Mouse (Mus musculus) kidney, adult 9 months (tissue): ENCODE measurements around the gene Lypd5.
"Not testable (repeated sequence)": the region's sequence is repeated elsewhere in the genome, so short reads cannot be mapped to it uniquely, and the experiment has no call there.

Experiments
- DNase-seq: peaks from one replicate; pipeline ENCODE4 v3.0.0; 2022

Lypd5 gene

DNA sequence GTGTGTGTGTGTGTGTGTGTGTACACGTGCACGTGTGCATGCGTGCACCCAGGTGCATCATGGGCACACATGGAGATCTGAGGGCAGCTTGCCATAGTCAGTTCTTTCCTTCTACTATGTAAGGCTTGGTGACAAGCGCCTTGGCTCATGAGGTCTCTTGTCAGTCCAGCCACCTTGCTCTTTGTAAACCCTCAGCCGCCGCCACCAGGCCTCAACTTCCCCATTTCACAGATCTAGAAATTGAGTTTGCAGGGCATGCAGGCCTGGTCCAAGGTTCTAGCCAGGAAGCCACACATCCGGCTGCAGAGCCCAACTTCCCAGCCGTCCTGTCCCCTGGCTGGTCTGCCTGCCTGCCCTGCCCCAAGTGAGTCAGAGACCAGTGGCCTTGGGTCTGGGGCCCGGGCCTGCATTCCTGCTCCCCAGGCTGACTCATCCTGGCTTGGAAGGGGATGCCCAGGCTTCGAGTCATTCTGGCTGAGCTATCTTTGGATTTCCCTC is 38.1 kb downstream of the Lypd5 start:
- DNase-seq = no peak

DNA sequence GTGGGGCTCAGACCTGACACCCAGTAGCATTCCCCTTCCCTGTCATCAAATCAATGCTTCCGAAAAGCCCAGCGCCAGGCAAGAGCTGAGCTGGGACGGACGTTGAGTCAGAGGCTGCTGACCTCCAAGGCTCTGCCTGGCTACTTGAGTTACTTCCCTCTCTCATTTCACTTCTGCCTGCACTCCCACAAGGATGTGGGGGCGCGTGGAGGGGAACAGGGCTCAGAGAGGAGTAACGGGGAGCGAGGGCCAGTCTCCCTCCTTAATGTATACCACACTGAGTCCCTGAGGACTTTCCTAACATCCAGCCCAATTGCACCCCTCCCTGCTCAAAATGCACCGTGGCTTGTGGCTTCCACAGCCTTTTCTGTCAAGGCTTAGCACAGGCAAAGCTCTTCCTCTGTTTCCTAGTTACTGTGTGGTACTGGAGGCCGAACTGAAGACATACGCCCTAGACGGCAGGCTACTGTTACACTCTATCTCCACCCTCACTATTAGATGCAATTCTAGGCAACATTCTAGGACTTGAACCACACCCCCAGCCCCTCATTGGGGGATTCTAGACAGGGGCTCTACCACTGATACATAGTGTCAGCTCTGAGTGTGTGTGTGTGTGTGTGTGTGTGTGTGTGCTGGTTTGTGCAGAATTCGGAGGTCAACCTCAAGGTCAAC is 40.7 kb downstream of the Lypd5 start:
- no peak for DNase-seq

DNA sequence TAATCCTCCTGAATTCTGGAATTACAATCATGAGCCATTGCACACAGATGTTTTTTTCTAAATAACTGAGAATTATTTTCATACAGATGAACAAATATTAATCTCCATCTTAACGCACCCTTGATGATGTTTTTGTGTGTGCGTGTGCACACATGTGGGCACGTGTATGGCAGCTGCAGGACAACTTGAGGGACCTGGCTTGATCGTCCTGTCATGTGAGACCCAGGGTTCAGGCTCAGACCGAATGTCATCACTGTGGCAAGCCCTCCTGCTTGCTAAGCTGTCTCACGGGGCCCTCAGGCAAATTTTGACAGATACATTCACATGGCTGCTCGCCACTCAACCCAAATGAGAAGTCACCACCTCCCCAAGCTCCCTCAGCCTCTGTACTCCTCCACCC is 41.5 kb downstream of the Lypd5 start:
- DNase-seq = no peak

DNA sequence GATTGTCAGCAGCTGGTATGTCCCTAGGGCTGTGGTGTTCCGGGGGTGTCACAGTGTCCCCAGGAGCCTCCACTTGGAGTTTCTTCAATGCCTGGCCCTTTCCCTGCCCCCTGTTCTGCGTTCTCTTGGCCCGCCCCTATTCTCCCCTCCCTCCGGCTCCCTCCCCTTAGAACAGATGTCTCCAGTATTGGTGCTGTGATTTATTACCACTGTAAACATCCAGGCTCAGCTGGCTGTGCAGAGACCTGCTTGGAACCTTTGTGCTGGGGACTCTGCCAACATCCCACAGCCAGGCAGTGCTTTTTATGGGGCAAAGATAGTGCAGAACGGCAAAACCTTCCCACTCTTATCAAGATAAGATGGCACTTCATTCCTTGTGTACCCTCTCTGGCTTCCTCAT is 42.1 kb downstream of the Lypd5 start:
- DNase-seq = no peak

DNA sequence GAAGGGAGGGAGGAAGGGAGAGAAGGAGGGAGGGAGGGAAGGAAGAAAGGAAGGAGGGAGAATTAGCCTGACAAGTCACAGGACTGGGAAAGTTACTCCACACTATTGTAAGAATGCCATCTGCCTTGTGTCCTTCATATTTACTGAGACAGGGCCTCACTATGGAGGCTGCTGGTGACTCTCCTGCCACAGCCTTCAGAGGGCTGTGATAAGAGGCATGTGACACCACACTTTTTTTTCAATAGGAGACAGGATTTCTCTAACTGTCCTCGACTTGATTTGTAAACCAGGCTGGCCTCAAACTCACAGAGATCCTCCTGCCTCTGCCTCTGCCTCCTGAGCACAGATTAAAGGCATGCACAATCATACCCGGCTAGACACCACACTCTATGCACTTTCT is 42.7 kb downstream of the Lypd5 start:
- no peak for DNase-seq

DNA sequence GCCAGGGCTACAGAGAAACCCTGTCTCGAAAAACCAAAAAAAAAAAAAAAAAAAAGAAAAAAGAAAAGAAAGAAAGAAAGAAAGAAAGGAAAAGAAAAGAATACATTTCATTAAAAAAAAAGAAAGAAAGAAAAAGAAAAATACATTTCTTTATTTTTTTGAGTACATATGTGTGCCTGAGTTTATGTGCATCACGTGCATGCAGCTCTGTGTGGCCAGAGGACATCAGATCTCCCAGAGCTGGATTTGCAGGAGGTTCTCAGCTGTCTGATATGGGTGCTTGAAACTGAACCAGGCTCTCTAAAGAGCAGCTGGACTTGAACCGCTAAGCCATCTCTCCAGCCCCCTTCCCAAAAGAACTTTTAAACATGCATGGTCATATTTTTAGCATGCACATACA is 45.1 kb downstream of the Lypd5 start:
- no peak for DNase-seq

DNA sequence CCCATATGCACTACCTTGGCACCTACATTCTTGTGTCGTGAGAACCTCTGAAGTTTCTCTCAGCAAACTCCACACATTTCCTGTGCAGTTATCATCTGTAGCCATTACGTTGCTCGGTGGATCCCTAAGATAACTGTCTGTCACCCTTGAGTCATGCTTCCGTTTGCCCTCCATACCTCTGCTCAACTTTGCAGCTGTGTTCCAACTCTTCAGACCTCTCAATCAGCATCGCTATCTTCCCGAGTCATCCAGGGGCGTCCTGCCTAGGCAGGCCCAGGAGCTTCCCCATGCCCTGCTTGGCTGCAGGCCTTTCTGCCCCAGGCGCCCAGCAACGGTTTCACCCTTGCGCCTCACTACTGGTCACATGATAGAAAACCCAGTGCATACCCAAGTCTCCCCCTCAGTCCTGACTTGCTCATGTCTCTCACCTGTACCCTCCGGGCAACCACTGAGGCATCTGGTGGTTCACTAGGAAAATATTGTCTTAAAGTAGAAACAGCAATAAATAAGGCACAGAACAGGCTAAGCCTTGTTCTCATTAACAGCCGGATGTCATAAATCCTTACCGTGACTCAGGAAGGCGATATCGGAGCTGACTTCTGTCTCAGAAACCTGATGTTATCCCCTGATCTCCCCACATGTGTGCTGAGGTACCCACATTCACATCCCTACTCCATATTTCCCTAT is 45.6 kb downstream of the Lypd5 start:
- no peak for DNase-seq

DNA sequence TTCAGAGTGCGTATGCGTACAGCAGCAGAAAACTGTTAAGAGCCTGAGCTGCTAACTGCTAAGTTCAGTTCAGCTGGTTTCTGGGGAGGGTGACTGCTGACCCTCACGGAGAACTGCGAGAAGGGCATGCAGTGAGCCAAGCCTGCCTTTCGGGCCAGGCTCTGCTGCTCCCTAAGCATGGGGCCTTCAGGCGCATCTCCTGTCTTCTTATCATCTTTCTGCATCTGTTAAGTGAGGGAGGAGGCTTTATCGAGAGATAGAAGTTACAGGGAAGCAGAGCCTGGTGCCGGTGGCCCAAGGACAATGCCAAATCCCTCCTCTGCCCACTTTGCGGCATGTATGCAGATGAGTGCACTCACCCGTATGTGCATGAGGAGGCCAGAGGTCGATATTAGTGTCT is 47.8 kb downstream of the Lypd5 start:
- DNase-seq = no peak

DNA sequence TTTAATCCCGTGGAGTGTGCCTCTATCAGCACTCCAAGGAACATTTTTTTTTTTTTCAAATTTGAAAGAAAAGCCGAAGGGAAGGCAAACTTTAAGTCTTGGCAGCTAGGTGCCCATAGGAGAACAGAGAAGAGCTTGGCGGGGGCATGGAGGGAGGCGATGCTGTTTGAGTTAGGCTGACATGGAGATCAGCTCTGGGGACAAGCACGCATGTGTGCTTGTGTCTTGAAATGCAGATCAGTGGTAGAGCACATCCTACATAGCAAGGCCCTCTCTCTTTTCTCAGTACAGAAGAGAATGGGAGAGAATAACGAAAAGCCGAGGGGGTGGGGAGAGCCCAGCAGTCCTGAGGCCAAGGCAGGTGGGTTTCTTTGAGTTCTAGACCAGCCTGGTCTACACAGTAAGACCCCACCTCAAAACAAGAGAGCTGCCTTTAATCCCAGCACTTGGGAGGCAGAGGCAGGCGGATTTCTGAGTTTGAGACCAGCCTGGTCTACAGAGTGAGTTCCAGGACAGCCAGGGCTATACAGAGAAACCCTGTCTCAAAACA is 49.4 kb downstream of the Lypd5 start:
- no peak for DNase-seq

DNA sequence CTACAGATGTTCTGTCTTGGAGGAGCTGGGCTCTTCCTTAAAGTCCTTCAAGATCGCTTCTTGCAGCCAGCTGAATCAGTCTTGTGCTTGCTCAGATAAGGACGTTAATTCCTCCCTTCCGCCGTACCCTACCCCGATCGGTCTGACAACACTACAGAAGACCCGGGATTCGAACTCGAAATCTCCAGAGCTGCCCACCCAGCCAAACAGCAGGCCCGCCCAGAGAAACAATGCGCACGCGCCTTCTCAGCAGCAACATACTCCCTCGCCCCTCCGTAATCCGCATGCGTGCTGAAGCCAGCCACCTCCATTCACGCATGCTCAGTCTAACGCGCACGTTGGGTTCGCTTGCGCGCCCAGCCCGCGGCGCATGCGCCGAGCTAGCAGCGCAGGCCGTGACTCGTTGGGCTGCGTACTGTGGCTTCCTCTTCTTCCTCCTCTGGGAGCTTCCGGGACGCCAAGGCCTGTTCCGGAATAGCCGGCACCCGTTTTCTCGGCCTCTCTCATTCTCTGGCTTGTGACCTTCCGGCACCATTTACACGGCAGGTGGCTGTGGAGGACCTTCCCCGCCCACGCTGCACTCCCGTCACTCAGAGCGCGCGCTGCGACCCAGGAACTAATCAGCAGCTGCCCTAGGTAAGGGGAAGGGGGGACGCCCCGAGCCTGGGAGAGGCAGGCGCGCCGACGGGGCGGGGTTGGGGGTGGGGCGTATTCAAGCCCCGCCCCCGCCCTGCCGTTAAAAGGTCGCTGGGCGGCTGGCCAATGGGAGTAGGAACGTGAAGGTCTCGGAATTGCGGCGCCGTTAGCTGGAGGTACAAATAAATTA is 50.5 kb downstream of the Lypd5 start, which contains the start of gene Smg9:
Smg9 (plus strand) TSS at position 364 of the 826 bp plus-strand sequence.
- DNase-seq = peak; percentile 98

DNA sequence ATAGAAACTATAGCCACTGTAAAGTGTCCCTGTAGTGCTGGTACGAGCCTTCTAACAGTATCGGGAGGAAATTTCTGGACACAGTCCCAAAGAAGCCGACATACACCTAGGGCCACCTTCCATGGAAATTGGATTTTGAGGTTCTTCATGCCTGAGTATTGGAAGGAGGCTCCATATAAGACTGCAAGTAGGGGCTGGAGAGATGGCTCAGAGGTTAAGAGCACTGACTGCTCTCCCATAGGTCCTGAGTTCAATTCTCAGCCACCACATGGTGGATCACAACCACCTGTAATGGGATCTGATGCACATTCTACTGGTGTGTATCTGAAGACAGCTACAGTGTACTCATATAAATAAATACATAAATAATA is 51.1 kb downstream of the Lypd5 start:
- DNase-seq = no peak

DNA sequence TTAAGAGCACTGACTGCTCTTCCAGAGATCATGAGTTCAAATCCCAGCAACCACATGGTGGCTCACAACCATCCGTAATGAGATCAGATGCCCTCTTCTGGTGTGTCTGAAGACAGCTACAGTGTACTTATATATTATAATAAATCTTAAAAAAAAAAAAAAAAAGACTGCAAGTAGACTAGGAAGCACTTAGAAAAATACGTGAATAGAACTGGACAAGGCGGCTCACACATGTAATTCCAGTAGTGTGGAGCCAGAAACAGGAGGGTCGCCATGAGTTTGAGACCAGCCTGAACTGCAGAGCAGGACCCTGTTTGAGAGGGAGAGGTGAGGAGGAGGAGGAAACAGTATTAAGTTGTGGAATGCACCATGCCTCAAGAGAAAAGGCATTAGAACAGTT is 51.5 kb downstream of the Lypd5 start:
- not testable (repeated sequence) for DNase-seq

DNA sequence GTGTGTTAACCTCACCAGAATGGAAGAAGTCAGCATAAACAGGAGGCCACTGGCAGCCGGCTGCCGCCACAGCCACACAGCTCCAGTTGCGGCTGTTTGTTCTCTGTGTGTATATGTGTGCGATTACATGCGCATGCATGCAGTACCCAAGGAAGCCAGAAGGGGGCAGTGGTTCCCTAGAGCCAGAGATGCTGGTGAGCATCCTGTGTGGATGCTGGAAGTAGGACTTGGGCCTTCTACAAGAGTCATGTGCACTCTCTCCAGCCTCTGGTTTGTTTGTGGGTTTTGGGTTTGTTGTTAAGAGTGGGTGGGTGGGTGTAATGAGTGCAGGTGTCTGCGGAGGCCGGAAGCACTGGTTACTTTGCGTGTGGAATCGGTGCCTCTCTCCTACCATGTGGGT is 53.9 kb downstream of the Lypd5 start:
- no peak for DNase-seq
